ENCODE assay signal across 17 mouse cellular contexts in the genomic region with DNA sequence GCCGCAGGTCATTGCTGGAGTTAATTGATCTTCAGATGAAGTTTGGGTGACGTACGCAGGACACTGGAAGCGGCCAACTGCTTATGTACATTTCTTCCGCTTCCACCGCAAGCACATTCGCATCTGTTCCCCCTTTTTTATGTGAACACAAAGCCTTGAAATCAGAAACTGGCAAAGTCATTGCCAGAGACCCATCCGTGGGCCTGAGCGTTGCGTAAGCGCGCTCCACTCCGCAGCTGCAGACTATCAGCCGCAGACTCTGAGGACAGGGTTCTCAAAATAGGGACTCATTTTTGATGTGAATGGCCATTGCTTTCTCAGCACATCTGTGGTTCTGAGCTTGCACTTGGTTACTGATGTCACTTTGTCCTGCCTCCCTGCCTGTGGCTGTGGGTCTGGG. TPM values are rescaled to one million over a fixed set of nuclear protein-coding genes. Genes with fewer than 3 reads are reported as not detected.
A peak's percentile ranks its signal among the peaks of the same experiment; 100 is the strongest.
DNase-seq lines count a peak whose midpoint lies in the region; ATAC-seq and TF ChIP-seq lines count a peak whose summit lies in the region.
"Had no signal": no experiment of that assay in that cellular context is flagged by ENCODE, and none has a peak within 500 bp of the region (broad histone marks: within the 10 kb centered on the region; RNA-seq: fewer than 3 reads in every experiment).

No protein-coding gene starts in this region.

- H3K9me3 ChIP-seq in liver, postnatal 0 days (ENCODE audit: low read length) = no peaks in the 10 kb centered on the region
- no peaks in the 10 kb centered on the region for H3K9me3 ChIP-seq in liver, embryonic 12.5 days (replicated peaks)
- H3K9me3 ChIP-seq: intestine, embryonic 15.5 days; limb, embryonic 10.5 days; lung, embryonic 15.5 days had no signal

- peak overlapping the region; percentile 83 for H3K27ac ChIP-seq in liver, postnatal 0 days (ENCODE audit: low read depth)
- H3K27ac ChIP-seq in liver, embryonic 12.5 days = no peak overlapping the region
- H3K27ac ChIP-seq: intestine, embryonic 15.5 days; limb, embryonic 10.5 days; lung, embryonic 15.5 days had no signal

- no peaks in the 10 kb centered on the region for H3K27me3 ChIP-seq in liver, postnatal 0 days (ENCODE audit: insufficient read depth, low read length)
- H3K27me3 ChIP-seq in liver, embryonic 12.5 days (replicated peaks) = no peaks in the 10 kb centered on the region
- H3K27me3 ChIP-seq: intestine, embryonic 15.5 days; lung, embryonic 15.5 days had no signal

- no peaks in the 10 kb centered on the region for H3K36me3 ChIP-seq in liver, postnatal 0 days (replicated peaks; ENCODE audit: insufficient read depth, low read length)
- no peaks in the 10 kb centered on the region for H3K36me3 ChIP-seq in liver, embryonic 12.5 days
- H3K36me3 ChIP-seq: intestine, embryonic 15.5 days; limb, embryonic 10.5 days; lung, embryonic 15.5 days had no signal

- no peak overlapping the region for H3K4me3 ChIP-seq in liver, postnatal 0 days (ENCODE audit: low read depth, low read length)
- no peak overlapping the region for H3K4me3 ChIP-seq in liver, embryonic 12.5 days
- H3K4me3 ChIP-seq: intestine, embryonic 15.5 days; limb, embryonic 10.5 days; lung, embryonic 15.5 days had no signal

- peak; percentile 19 for DNase-seq in gastrocnemius, postnatal 14 days
- no peak for DNase-seq in gastrocnemius, adult 8-10 months (ENCODE audit: low spot score in 2 of 2)
- peak; percentile 40 for DNase-seq in liver, postnatal 0 days
- peak; percentile 29 for DNase-seq in layer of hippocampus, adult 9-10 months (ENCODE audit: low spot score)
- DNase-seq in B cell, adult 2 months = no peak
- DNase-seq in adrenal gland, postnatal 14 days = no peak
- DNase-seq: cerebellum, adult 9-11 months; kidney, postnatal 25 days; retina, postnatal 1 day; thymus, postnatal 36 days had no signal

- 57% methylated on average over 14 of the region's 14 CpGs for WGBS in liver, postnatal 0 days (ENCODE audit: insufficient replicate concordance)
- WGBS in liver, embryonic 12.5 days (ENCODE audit: insufficient replicate concordance) = 81% methylated on average over 14 of the region's 14 CpGs

- intact Hi-C loops in gastrocnemius, postnatal 14 days (cut with DNase I; ENCODE audit: low total_unique reads) = no loop called here

- peaks cover 3% of the 10 kb centered on the region for H3K4me1 ChIP-seq in liver, postnatal 0 days (ENCODE audit: insufficient read depth)
- H3K4me1 ChIP-seq in liver, embryonic 12.5 days = peaks cover 4% of the 10 kb centered on the region; the same call in 1 of the 2 replicates
- H3K4me1 ChIP-seq: intestine, embryonic 15.5 days had no signal

- H3K4me2 ChIP-seq in liver, postnatal 0 days (ENCODE audit: low read depth, low read length) = no peak overlapping the region
- no peak overlapping the region for H3K4me2 ChIP-seq in liver, embryonic 12.5 days
- H3K4me2 ChIP-seq: intestine, embryonic 15.5 days; lung, embryonic 15.5 days had no signal

- ATAC-seq in liver, postnatal 0 days = no peak
- no peak for ATAC-seq in liver, embryonic 12.5 days
- peak; percentile 82 for ATAC-seq in megakaryocyte, adult 5-6 weeks (ENCODE audit: poor library complexity, severe bottlenecking)
- ATAC-seq: intestine, embryonic 15.5 days; midbrain, embryonic 16.5 days had no signal

- TF ChIP-seq EP300 in liver, postnatal 0 days (IDR thresholded peaks at IDR 0.05; ENCODE audit: low read depth) = no peak

- no peak overlapping the region for H3K9ac ChIP-seq in liver, postnatal 0 days (replicated peaks)
- H3K9ac ChIP-seq in liver, embryonic 12.5 days = no peak overlapping the region
- H3K9ac ChIP-seq: intestine, embryonic 15.5 days; lung, embryonic 15.5 days had no signal

- TF ChIP-seq CTCF in liver, postnatal 0 days (IDR thresholded peaks at IDR 0.05; ENCODE audit: low read depth) = no peak

RNA-seq across cellular contexts. Expression of a gene that starts 28.6 kb away (rescaled TPM):
- total RNA-seq in gastrocnemius, postnatal 14 days (2021) = 10 to 100 TPM in 1 of 2 experiments, 1 to 10 TPM in 1; 9.5 to 14.4 TPM
- total RNA-seq in gastrocnemius, adult 8-10 months (2022) = 10 to 100 TPM; 21.9 to 28.1 (median 22.9) TPM
- 4.3 and 6.3 TPM in 2 replicates for polyA plus RNA-seq in liver, postnatal 0 days (2015; fragmentation: Nextera tagmentation; extraction: Ambion mirVana)
- 0.61 and 0.68 TPM in 2 replicates for polyA plus RNA-seq in liver, embryonic 12.5 days (2016; fragmentation: Nextera tagmentation; extraction: Ambion mirVana)
- 25.5 and 25.9 TPM in 2 replicates for total RNA-seq in megakaryocyte, adult 5-6 weeks (2015)
- 25.6 and 28.7 TPM in 2 replicates for total RNA-seq in megakaryocyte, adult 5-6 weeks (2017)
- total RNA-seq in adrenal gland, postnatal 14 days (2021) = 8.9 and 11.7 TPM in 2 replicates
- total RNA-seq: MEL had no signal

RNA-seq across cellular contexts. Expression of a gene that starts 45.1 kb away (rescaled TPM):
- total RNA-seq in gastrocnemius, postnatal 14 days (2021) = 10 to 100 TPM; 30.6 to 36.7 TPM
- 10 to 100 TPM; 30.6 to 39.9 (median 36.6) TPM for total RNA-seq in gastrocnemius, adult 8-10 months (2022)
- polyA plus RNA-seq in liver, postnatal 0 days (2015; fragmentation: Nextera tagmentation; extraction: Ambion mirVana) = 285 and 302 TPM in 2 replicates
- polyA plus RNA-seq in liver, embryonic 12.5 days (2016; fragmentation: Nextera tagmentation; extraction: Ambion mirVana) = 421 and 461 TPM in 2 replicates
- total RNA-seq in megakaryocyte, adult 5-6 weeks (2015) = 584 and 589 TPM in 2 replicates
- 678 and 828 TPM in 2 replicates for total RNA-seq in megakaryocyte, adult 5-6 weeks (2017)
- 99.4 and 99.5 TPM in 2 replicates for total RNA-seq in adrenal gland, postnatal 14 days (2021)

Comparison
In these comparisons a context has a peak if more than half of its experiments do, and no peak if none do; other contexts are left out.
1. DNase-seq: peak in gastrocnemius, postnatal 14 days (single experiment), liver, postnatal 0 days (single experiment) and layer of hippocampus, adult 9-10 months (single experiment); none in gastrocnemius, adult 8-10 months (0 of 2), B cell, adult 2 months (0 of 2) and adrenal gland, postnatal 14 days (single experiment).